In the genomic region with DNA sequence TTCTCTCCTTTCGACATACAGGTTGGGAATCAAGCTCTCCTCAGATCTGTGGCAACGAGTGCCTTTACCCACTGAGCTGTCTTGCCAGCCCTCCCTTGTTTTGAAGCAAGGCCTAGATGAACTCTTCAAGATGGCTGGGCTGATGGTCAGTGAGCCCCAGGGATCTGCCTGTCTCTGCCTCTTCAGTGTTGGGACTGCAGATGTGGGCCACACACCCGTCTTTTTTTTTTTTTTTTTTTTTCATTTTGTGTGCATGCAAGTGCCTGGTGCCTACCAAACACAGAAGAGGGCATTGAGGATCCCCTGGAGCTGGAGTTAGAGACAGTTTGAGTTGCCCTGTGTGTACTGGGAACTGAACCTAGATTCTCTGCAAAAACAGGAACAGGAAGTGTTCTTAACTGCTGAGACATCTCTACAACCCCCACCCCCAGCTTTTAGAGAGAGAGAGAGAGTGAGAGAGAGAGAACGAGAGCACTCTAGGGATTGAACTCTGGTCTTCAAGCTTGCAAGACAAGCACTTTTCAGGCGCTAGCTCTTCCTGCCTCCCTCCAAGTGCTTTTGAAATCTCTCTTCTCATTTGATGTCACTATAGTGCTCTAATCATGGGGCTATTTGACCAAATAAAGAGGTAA, we compare ENCODE assay signal across 10 mouse cellular contexts. TPM values are rescaled to one million over a fixed set of nuclear protein-coding genes. Genes with fewer than 3 reads are reported as not detected.
DNase-seq lines count a peak whose midpoint lies in the region; ATAC-seq and TF ChIP-seq lines count a peak whose summit lies in the region.
"Had no signal": no experiment of that assay in that cellular context is flagged by ENCODE, and none has a peak within 500 bp of the region (broad histone marks: within the 10 kb centered on the region; RNA-seq: fewer than 3 reads in every experiment).

No protein-coding gene starts in this region.

- no peaks in the 10 kb centered on the region for H3K27me3 ChIP-seq in liver, embryonic 15.5 days

- 37% methylated on average over 5 of the region's 5 CpGs for WGBS in liver, embryonic 15.5 days (ENCODE audit: insufficient replicate concordance)

- peak; percentile 59; the same call in 1 of the 2 replicates for TF ChIP-seq POLR2A in bone marrow macrophage, adult 2 months (IDR thresholded peaks at IDR 0.05; ENCODE audit: borderline replicate concordance, low read depth, low read length)

- H3K36me3 ChIP-seq in liver, embryonic 15.5 days (replicated peaks), result no peaks in the 10 kb centered on the region

- H3K4me3 ChIP-seq in bone marrow macrophage, adult 2 months (ENCODE audit: insufficient read depth, low read length), result peak overlapping the region; percentile 43
- no peak overlapping the region for H3K4me3 ChIP-seq in liver, embryonic 15.5 days (replicated peaks)

- TF ChIP-seq CTCF in bone marrow macrophage, adult 2 months (IDR thresholded peaks at IDR 0.05; ENCODE audit: low read depth, low read length), result no peak; the same call in 1 of the 2 replicates

- H3K4me1 ChIP-seq in bone marrow macrophage, adult 2 months (ENCODE audit: control insufficient read depth, insufficient read depth, low read length), result peaks cover 54% of the 10 kb centered on the region
- peaks cover 34% of the 10 kb centered on the region for H3K4me1 ChIP-seq in liver, embryonic 15.5 days (replicated peaks)

- no peaks in the 10 kb centered on the region for H3K9me3 ChIP-seq in liver, embryonic 15.5 days (replicated peaks)

- peak overlapping the region; percentile 100 for H3K27ac ChIP-seq in bone marrow macrophage, adult 2 months (ENCODE audit: insufficient read depth, low read depth, low read length)
- peak overlapping the region; percentile 53 for H3K27ac ChIP-seq in liver, embryonic 15.5 days (replicated peaks)

- H3K9ac ChIP-seq in liver, embryonic 15.5 days, result no peak overlapping the region

- no peak for ATAC-seq in liver, embryonic 15.5 days (ENCODE audit: insufficient read depth)
- ATAC-seq: midbrain, embryonic 16.5 days had no signal

- DNase-seq in kidney, adult 9 months, result peak; percentile 68
- DNase-seq in kidney, postnatal 4 days, result no peak
- peak; percentile 46 for DNase-seq in CD4-positive, CD25-positive, alpha-beta regulatory T cell, adult 2 months (ENCODE audit: low read depth, low spot score)
- no peak for DNase-seq in adrenal gland, adult 8-10 months
- no peak for DNase-seq in left cerebral cortex, adult 18-20 months (ENCODE audit: low spot score in 2 of 2)
- no peak for DNase-seq in adrenal gland, postnatal 25 days
- DNase-seq: layer of hippocampus, postnatal 36 days had no signal

- H3K4me2 ChIP-seq in liver, embryonic 15.5 days, result no peak overlapping the region; the same call in 1 of the 2 replicates

RNA-seq across cellular contexts. Expression of a gene that starts 17.9 kb away (rescaled TPM):
- polyA plus RNA-seq in bone marrow macrophage, adult 2 months (2012; ENCODE audit: insufficient read depth, insufficient read length, missing spikeins), result 10.8 and 13.8 TPM in 2 replicates
- polyA plus RNA-seq in liver, embryonic 15.5 days (2015; fragmentation: Nextera tagmentation; extraction: Ambion mirVana), result 43.1 and 43.3 TPM in 2 replicates
- 100 to 1,000 TPM in 3 of 4 experiments, 10 to 100 TPM in 1; 89.1 to 315 (median 150) TPM for total RNA-seq in adrenal gland, adult 8-10 months (2022)
- 10 to 100 TPM in 1 of 2 experiments, 1 to 10 TPM in 1; 8.6 to 10.3 TPM for total RNA-seq in left cerebral cortex, adult 18-20 months (2021)
- 255 and 328 TPM in 2 replicates for total RNA-seq in adrenal gland, postnatal 25 days (2021)

RNA-seq across cellular contexts. Expression of a gene that starts 18.1 kb away (rescaled TPM):
- 324 and 359 TPM in 2 replicates for polyA plus RNA-seq in bone marrow macrophage, adult 2 months (2012; ENCODE audit: insufficient read depth, insufficient read length, missing spikeins)
- 305 and 377 TPM in 2 replicates for polyA plus RNA-seq in liver, embryonic 15.5 days (2015; fragmentation: Nextera tagmentation; extraction: Ambion mirVana)
- 100 to 1,000 TPM; 236 to 370 (median 298) TPM for total RNA-seq in adrenal gland, adult 8-10 months (2022)
- 100 to 1,000 TPM; 262 to 270 TPM for total RNA-seq in left cerebral cortex, adult 18-20 months (2021)
- total RNA-seq in adrenal gland, postnatal 25 days (2021), result 386 and 405 TPM in 2 replicates

RNA-seq across cellular contexts. Expression of a gene that starts 23.6 kb away (rescaled TPM):
- polyA plus RNA-seq in bone marrow macrophage, adult 2 months (2012; ENCODE audit: insufficient read depth, insufficient read length, missing spikeins), result 0.67 and 1.7 TPM in 2 replicates
- 2.6 and 4.1 TPM in 2 replicates for polyA plus RNA-seq in liver, embryonic 15.5 days (2015; fragmentation: Nextera tagmentation; extraction: Ambion mirVana)
- total RNA-seq in adrenal gland, adult 8-10 months (2022), result 10 to 100 TPM in 2 of 4 experiments, 1 to 10 TPM in 2; 3.4 to 14.4 (median 9.6) TPM
- 10 to 100 TPM; 30.1 to 31.1 TPM for total RNA-seq in left cerebral cortex, adult 18-20 months (2021)
- total RNA-seq in adrenal gland, postnatal 25 days (2021), result 16.8 and 17.8 TPM in 2 replicates

Comparison
In these comparisons a context has a peak if more than half of its experiments do, and no peak if none do; other contexts are left out.
1. DNase-seq: peak in kidney, adult 9 months (single experiment) and CD4-positive, CD25-positive, alpha-beta regulatory T cell, adult 2 months (single experiment); none in kidney, postnatal 4 days (0 of 2), adrenal gland, adult 8-10 months (single experiment), left cerebral cortex, adult 18-20 months (0 of 2) and adrenal gland, postnatal 25 days (single experiment).
2. RNA of a gene that starts 17.9 kb away (total RNA-seq): 255 to 328 TPM in adrenal gland, postnatal 25 days and 89.1 to 315 TPM in adrenal gland, adult 8-10 months; 8.6 to 10.3 TPM in left cerebral cortex, adult 18-20 months; every median in the first group is over 4 times any median in the second.